Mouse (Mus musculus) C2C12 (cell line): Measurements from ENCODE around the gene Gm12184.

ENCODE experiments used
- CEBPB ChIP-seq: IDR thresholded peaks from one replicate; pipeline ENCODE4 v1.6.1; 2011; ENCODE audit warnings: low read depth, mild to moderate bottlenecking, control low read depth, moderate library complexity
- CTCF ChIP-seq: IDR thresholded peaks from one replicate; pipeline ENCODE4 v1.5.1; 2011; ENCODE audit not compliant: control insufficient read depth, insufficient read depth, insufficient read length
- MAX ChIP-seq: IDR thresholded peaks from one replicate; pipeline ENCODE4 v1.6.1; 2011; ENCODE audit warnings: mild to moderate bottlenecking, control low read depth
- MYOD1 ChIP-seq: IDR thresholded peaks from one replicate; pipeline ENCODE4 v1.6.1; 2011; ENCODE audit warnings: low read depth; ENCODE audit not compliant: control insufficient read depth, insufficient read length
- USF1 ChIP-seq: IDR thresholded peaks from one replicate; pipeline ENCODE4 v1.6.1; 2011; ENCODE audit warnings: low read depth, mild to moderate bottlenecking, control low read depth, moderate library complexity

DNA sequence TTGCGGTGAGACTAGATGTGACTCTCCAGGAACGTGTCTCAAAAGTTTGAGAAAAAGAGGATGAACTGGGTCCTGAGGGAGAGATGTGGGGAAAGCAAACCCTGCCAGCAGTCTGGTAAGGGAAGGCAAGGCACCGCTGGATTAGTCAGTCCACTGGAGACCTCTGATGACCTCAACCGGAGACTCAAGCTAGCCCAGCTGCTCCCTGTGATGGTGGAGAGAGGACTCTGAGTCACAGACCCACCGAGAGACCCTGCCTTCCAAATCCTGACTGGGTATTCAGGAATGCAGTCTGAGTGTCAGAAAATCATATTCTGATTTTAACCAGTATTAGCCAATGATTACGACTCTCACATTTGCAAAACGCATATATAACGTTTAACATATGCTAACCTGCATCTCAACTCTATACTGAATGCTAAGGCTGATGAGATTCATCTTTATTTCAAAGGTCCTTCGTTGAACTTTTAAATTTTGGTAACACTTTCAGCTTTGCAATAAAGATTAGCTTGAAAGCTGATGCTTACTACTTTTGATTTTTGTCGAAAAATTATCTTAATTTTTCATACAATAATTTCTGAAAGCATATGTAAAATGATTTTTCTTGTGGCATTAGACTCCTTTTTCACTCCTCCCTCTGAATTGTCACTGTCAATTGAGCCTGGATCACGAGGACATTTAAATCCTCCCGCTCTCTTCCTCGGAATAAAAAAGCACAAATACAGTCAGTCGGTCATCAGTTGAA, 3.5 kb downstream of the Gm12184 start:
- TF ChIP-seq CTCF: no peak
- no peak for TF ChIP-seq USF1
- no peak for TF ChIP-seq MAX
- TF ChIP-seq CEBPB: no peak
- TF ChIP-seq MYOD1: peak; percentile 57
